ENCODE assay signal across 10 mouse cellular contexts in the genomic region with DNA sequence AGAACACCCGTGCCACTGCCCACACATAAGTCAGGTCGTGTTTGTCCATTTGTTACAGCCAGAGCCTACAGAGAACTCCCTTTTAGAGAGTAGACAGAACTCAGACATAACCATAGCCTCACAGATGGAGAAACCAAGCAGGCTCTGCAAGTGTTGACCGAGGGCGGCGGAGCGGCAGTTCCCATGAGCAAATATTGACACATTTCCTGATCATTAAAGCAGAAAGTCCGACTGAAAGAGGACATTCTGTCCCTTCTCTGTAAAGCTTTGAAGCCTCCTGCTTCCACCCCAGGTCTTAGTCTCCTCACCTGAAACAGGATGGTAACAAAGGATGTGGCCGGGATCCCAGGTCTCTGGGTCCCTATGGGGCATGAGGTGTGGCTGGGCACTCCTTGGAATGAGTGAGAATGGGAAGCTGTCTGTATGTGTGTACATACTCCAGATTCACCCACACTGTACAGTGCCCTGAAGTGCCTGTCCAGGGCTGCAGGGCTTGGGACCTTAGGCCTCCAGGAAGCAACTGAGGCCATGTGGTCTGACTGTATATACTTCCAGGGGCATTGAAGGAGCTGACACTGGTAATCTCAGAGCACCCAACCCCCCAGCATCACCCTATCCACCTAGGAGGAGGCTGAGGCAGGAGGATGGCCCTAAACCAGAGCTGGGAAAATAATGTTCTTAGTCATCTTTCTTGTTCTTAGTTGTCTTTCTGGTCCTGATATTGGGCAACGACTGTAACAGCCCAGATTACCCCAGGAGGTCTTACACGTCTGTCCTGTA. TPM values are rescaled to one million over a fixed set of nuclear protein-coding genes. Genes with fewer than 3 reads are reported as not detected.
DNase-seq lines count a peak whose midpoint lies in the region; ATAC-seq lines count a peak whose summit lies in the region.
"Had no signal": no experiment of that assay in that cellular context is flagged by ENCODE, and none has a peak within 500 bp of the region (broad histone marks: within the 10 kb centered on the region; RNA-seq: fewer than 3 reads in every experiment).

No protein-coding gene starts in this region.

- H3K27me3 ChIP-seq in kidney, embryonic 15.5 days: no peaks in the 10 kb centered on the region
- H3K27me3 ChIP-seq in intestine, embryonic 15.5 days (replicated peaks): no peaks in the 10 kb centered on the region
- H3K27me3 ChIP-seq in liver, embryonic 16.5 days (ENCODE audit: control insufficient read depth, insufficient read depth, low read depth, low read length): no peaks in the 10 kb centered on the region
- no peaks in the 10 kb centered on the region for H3K27me3 ChIP-seq in neural tube, embryonic 15.5 days (replicated peaks)

- no peak for DNase-seq in kidney, adult 11 months
- no peak for DNase-seq in frontal cortex, postnatal 14 days (ENCODE audit: low spot score in 2 of 2)
- no peak for DNase-seq in adrenal gland, adult 8-10 months
- no peak for DNase-seq in adrenal gland, postnatal 36 days

- no peak overlapping the region for H3K27ac ChIP-seq in kidney, embryonic 15.5 days
- H3K27ac ChIP-seq in intestine, embryonic 15.5 days: peak overlapping the region; percentile 61
- peak overlapping the region; percentile 90 for H3K27ac ChIP-seq in liver, embryonic 16.5 days (ENCODE audit: low read length)
- H3K27ac ChIP-seq in neural tube, embryonic 15.5 days (replicated peaks): peak overlapping the region; percentile 46; the same call in 1 of the 2 replicates

- ATAC-seq in kidney, embryonic 15.5 days (replicated peaks; ENCODE audit: low FRiP score): no peak; the same call in 1 of the 2 replicates
- peak; percentile 19 for ATAC-seq in intestine, embryonic 15.5 days
- ATAC-seq in liver, embryonic 16.5 days (ENCODE audit: low read depth): peak; percentile 51
- ATAC-seq in neural tube, embryonic 15.5 days (ENCODE audit: low FRiP score): no peak

- no peak overlapping the region for H3K4me2 ChIP-seq in kidney, embryonic 15.5 days
- H3K4me2 ChIP-seq in intestine, embryonic 15.5 days (replicated peaks): no peak overlapping the region; the same call in none of the 2 replicates
- H3K4me2 ChIP-seq in liver, embryonic 16.5 days (ENCODE audit: low read depth, low read length): peak overlapping the region; percentile 49
- no peak overlapping the region for H3K4me2 ChIP-seq in neural tube, embryonic 15.5 days

- no peak overlapping the region for H3K4me3 ChIP-seq in kidney, embryonic 15.5 days (replicated peaks)
- no peak overlapping the region for H3K4me3 ChIP-seq in intestine, embryonic 15.5 days (replicated peaks)
- no peak overlapping the region for H3K4me3 ChIP-seq in liver, embryonic 16.5 days (ENCODE audit: low read depth, low read length)
- H3K4me3 ChIP-seq in neural tube, embryonic 15.5 days (replicated peaks): no peak overlapping the region

- H3K36me3 ChIP-seq in kidney, embryonic 15.5 days: no peaks in the 10 kb centered on the region
- no peaks in the 10 kb centered on the region for H3K36me3 ChIP-seq in intestine, embryonic 15.5 days
- H3K36me3 ChIP-seq in liver, embryonic 16.5 days (ENCODE audit: control insufficient read depth, insufficient read depth): no peaks in the 10 kb centered on the region
- H3K36me3 ChIP-seq in neural tube, embryonic 15.5 days: no peaks in the 10 kb centered on the region

- no peaks in the 10 kb centered on the region for H3K9me3 ChIP-seq in kidney, embryonic 15.5 days (replicated peaks)
- no peaks in the 10 kb centered on the region for H3K9me3 ChIP-seq in intestine, embryonic 15.5 days
- H3K9me3 ChIP-seq in liver, embryonic 16.5 days (replicated peaks; ENCODE audit: control insufficient read depth, low read length): no peaks in the 10 kb centered on the region
- no peaks in the 10 kb centered on the region for H3K9me3 ChIP-seq in neural tube, embryonic 15.5 days (replicated peaks)

- H3K4me1 ChIP-seq in kidney, embryonic 15.5 days: peaks cover 35% of the 10 kb centered on the region
- peaks cover 35% of the 10 kb centered on the region for H3K4me1 ChIP-seq in intestine, embryonic 15.5 days (replicated peaks)
- H3K4me1 ChIP-seq in liver, embryonic 16.5 days (ENCODE audit: control insufficient read depth, low read depth, low read length): peaks cover 5% of the 10 kb centered on the region
- H3K4me1 ChIP-seq in neural tube, embryonic 15.5 days: peaks cover 35% of the 10 kb centered on the region

- H3K9ac ChIP-seq in kidney, embryonic 15.5 days: peak overlapping the region; percentile 15; the same call in 1 of the 2 replicates
- H3K9ac ChIP-seq in intestine, embryonic 15.5 days: peak overlapping the region; percentile 12; the same call in 1 of the 2 replicates
- H3K9ac ChIP-seq in liver, embryonic 16.5 days (ENCODE audit: low read depth, low read length): no peak overlapping the region
- peak overlapping the region; percentile 12; the same call in 1 of the 2 replicates for H3K9ac ChIP-seq in neural tube, embryonic 15.5 days (replicated peaks)

- 74% methylated on average over 10 of the region's 10 CpGs for WGBS in kidney, embryonic 15.5 days
- 48% methylated on average over 10 of the region's 10 CpGs for WGBS in intestine, embryonic 15.5 days
- 50% methylated on average over 10 of the region's 10 CpGs for WGBS in liver, embryonic 16.5 days (ENCODE audit: insufficient replicate concordance)
- WGBS in neural tube, embryonic 15.5 days: 74% methylated on average over 10 of the region's 10 CpGs

RNA-seq across cellular contexts. Expression of a gene that starts 1.5 kb away (rescaled TPM):
- 27.7 and 30.4 TPM in 2 replicates for polyA plus RNA-seq in kidney, embryonic 15.5 days (2015; fragmentation: Nextera tagmentation; extraction: Ambion mirVana)
- 22.0 and 22.3 TPM in 2 replicates for polyA plus RNA-seq in intestine, embryonic 15.5 days (2015; fragmentation: Nextera tagmentation; extraction: Ambion mirVana)
- polyA plus RNA-seq in liver, embryonic 16.5 days (2015; fragmentation: Nextera tagmentation; extraction: Ambion mirVana): 3.6 and 5.3 TPM in 2 replicates
- polyA plus RNA-seq in neural tube, embryonic 15.5 days (2015; fragmentation: Nextera tagmentation; extraction: Ambion mirVana): 7.7 and 12.9 TPM in 2 replicates
- 10 to 100 TPM; 19.3 to 41.2 (median 31.8) TPM for total RNA-seq in adrenal gland, adult 8-10 months (2022)
- 10 to 100 TPM; 38.1 to 40.7 TPM for total RNA-seq in adrenal gland, postnatal 36 days (2021)
- polyA plus RNA-seq: erythroblast, embryonic 14.5 days had no signal

RNA-seq across cellular contexts. Expression of a gene that starts 11.7 kb away (rescaled TPM):
- 0.30 and 0.58 TPM in 2 replicates for polyA plus RNA-seq in kidney, embryonic 15.5 days (2015; fragmentation: Nextera tagmentation; extraction: Ambion mirVana)
- polyA plus RNA-seq in intestine, embryonic 15.5 days (2015; fragmentation: Nextera tagmentation; extraction: Ambion mirVana): 0.23 and 0.24 TPM in 2 replicates
- 0.02 TPM in 1 of 2 replicates, not detected in the other for polyA plus RNA-seq in liver, embryonic 16.5 days (2015; fragmentation: Nextera tagmentation; extraction: Ambion mirVana)
- 0.50 and 0.57 TPM in 2 replicates for polyA plus RNA-seq in neural tube, embryonic 15.5 days (2015; fragmentation: Nextera tagmentation; extraction: Ambion mirVana)
- total RNA-seq in adrenal gland, adult 8-10 months (2022): under 1 TPM; 0.31 to 0.91 (median 0.49) TPM
- total RNA-seq in adrenal gland, postnatal 36 days (2021): under 1 TPM; 0.30 to 0.70 TPM
- polyA plus RNA-seq: erythroblast, embryonic 14.5 days had no signal

RNA-seq across cellular contexts. Expression of a gene that starts 37.7 kb away (rescaled TPM):
- 0.44 and 0.60 TPM in 2 replicates for polyA plus RNA-seq in kidney, embryonic 15.5 days (2015; fragmentation: Nextera tagmentation; extraction: Ambion mirVana)
- 1.2 and 1.4 TPM in 2 replicates for polyA plus RNA-seq in intestine, embryonic 15.5 days (2015; fragmentation: Nextera tagmentation; extraction: Ambion mirVana)
- 0.63 and 1.1 TPM in 2 replicates for polyA plus RNA-seq in liver, embryonic 16.5 days (2015; fragmentation: Nextera tagmentation; extraction: Ambion mirVana)
- polyA plus RNA-seq in neural tube, embryonic 15.5 days (2015; fragmentation: Nextera tagmentation; extraction: Ambion mirVana): 0.12 and 2.8 TPM in 2 replicates
- total RNA-seq in adrenal gland, adult 8-10 months (2022): 1 to 10 TPM; 1.2 to 2.7 (median 1.9) TPM
- 1 to 10 TPM in 1 of 2 experiments, under 1 TPM in 1; 0.76 to 1.4 TPM for total RNA-seq in adrenal gland, postnatal 36 days (2021)
- polyA plus RNA-seq: heart, embryonic 11.5 days had no signal

RNA-seq across cellular contexts. Expression of a gene that starts 39.8 kb away (rescaled TPM):
- 8.1 and 11.1 TPM in 2 replicates for polyA plus RNA-seq in kidney, embryonic 15.5 days (2015; fragmentation: Nextera tagmentation; extraction: Ambion mirVana)
- 15.7 and 21.4 TPM in 2 replicates for polyA plus RNA-seq in intestine, embryonic 15.5 days (2015; fragmentation: Nextera tagmentation; extraction: Ambion mirVana)
- polyA plus RNA-seq in liver, embryonic 16.5 days (2015; fragmentation: Nextera tagmentation; extraction: Ambion mirVana): 108 and 121 TPM in 2 replicates
- 6.7 and 77.0 TPM in 2 replicates for polyA plus RNA-seq in neural tube, embryonic 15.5 days (2015; fragmentation: Nextera tagmentation; extraction: Ambion mirVana)
- total RNA-seq in adrenal gland, adult 8-10 months (2022): 10 to 100 TPM in 2 of 4 experiments, 1 to 10 TPM in 2; 4.2 to 19.0 (median 7.7) TPM
- total RNA-seq in adrenal gland, postnatal 36 days (2021): 1 to 10 TPM; 3.3 to 3.7 TPM

Comparison
In these comparisons a context has a peak if more than half of its experiments do, and no peak if none do; other contexts are left out.
1. ATAC-seq: peak in intestine, embryonic 15.5 days (single experiment) and liver, embryonic 16.5 days (single experiment); none in kidney, embryonic 15.5 days (single experiment) and neural tube, embryonic 15.5 days (single experiment).